Mouse (Mus musculus) C2C12 (cell line): ENCODE measurements around the gene Mdc1. TPM values are rescaled to one million over a fixed set of nuclear protein-coding genes. Genes with fewer than 3 reads are reported as not detected.

Source experiments
- microRNA-seq: library from miRNA; unstranded; fragments of <30 nt; microRNA quantifications from one replicate; pipeline ENCODE4, GENCODE M21; 2019; ENCODE audit warnings: borderline microRNAs expressed
- polyA plus RNA-seq: library from polyadenylated mRNA; unstranded; fragments of >200 nt; fragmentation: generic; extraction: Trizol; gene quantifications from one replicate; pipeline ENCODE4 v1.2.1, GENCODE M21; 2012; ENCODE audit warnings: missing spikeins

The Mdc1 gene
- polyA plus RNA-seq, 1 experiment = 16.6 TPM

Small RNA genes within 50 kb of the gene (microRNA-seq; reads per million reads assigned to microRNA genes)
- gene Gm28033 = 5.3 reads per million, percentile 53 among the genes with 10 or more reads in this experiment

Other genes starting within 250 kb of the Mdc1 start
- gene Sfta2, start 240.0 kb upstream of the Mdc1 start, polyA plus RNA-seq = not detected
- gene Gm9573, start 214.9 kb upstream of the Mdc1 start, polyA plus RNA-seq = not detected
- 0.05 TPM for gene Mucl3, start 197.8 kb upstream of the Mdc1 start, polyA plus RNA-seq
- gene Vars2, start 173.9 kb upstream of the Mdc1 start, polyA plus RNA-seq = 12.6 TPM
- 40.6 TPM for gene Gtf2h4, start 167.8 kb upstream of the Mdc1 start, polyA plus RNA-seq
- 56.6 TPM for gene Ddr1, start 136.9 kb upstream of the Mdc1 start, polyA plus RNA-seq
- 55.2 TPM for gene Ier3, start 19.8 kb upstream of the Mdc1 start, polyA plus RNA-seq
- gene Flot1, start 18.3 kb upstream of the Mdc1 start, polyA plus RNA-seq = 57.2 TPM
- gene Tubb5, start 3.2 kb upstream of the Mdc1 start, polyA plus RNA-seq = 1,881 TPM
- gene Nrm, start 19.8 kb downstream of the Mdc1 start, polyA plus RNA-seq = 25.5 TPM
- 84.2 TPM for gene Ppp1r18, start 24.1 kb downstream of the Mdc1 start, polyA plus RNA-seq
- gene Dhx16, start 38.3 kb downstream of the Mdc1 start, polyA plus RNA-seq = 42.4 TPM
- 36.0 TPM for gene 2310061I04Rik, start 55.9 kb downstream of the Mdc1 start, polyA plus RNA-seq
- 13.1 TPM for gene Atat1, start 68.6 kb downstream of the Mdc1 start, polyA plus RNA-seq
- 153 TPM for gene Mrps18b, start 74.9 kb downstream of the Mdc1 start, polyA plus RNA-seq
- gene Ppp1r10, start 74.9 kb downstream of the Mdc1 start, polyA plus RNA-seq = 33.1 TPM
- 82.6 TPM for gene Abcf1, start 128.2 kb downstream of the Mdc1 start, polyA plus RNA-seq
- gene Gnl1, start 138.3 kb downstream of the Mdc1 start, polyA plus RNA-seq = 71.7 TPM
- 13.7 TPM for gene Prr3, start 138.7 kb downstream of the Mdc1 start, polyA plus RNA-seq
- gene H2-T24, start 179.0 kb downstream of the Mdc1 start, polyA plus RNA-seq = 0.16 TPM
- 7.0 TPM for gene H2-T23, start 191.3 kb downstream of the Mdc1 start, polyA plus RNA-seq
- 21.7 TPM for gene H2-T22, start 201.2 kb downstream of the Mdc1 start, polyA plus RNA-seq
- not detected for gene Gm6034, start 201.4 kb downstream of the Mdc1 start, polyA plus RNA-seq
- gene Gm11127, start 216.9 kb downstream of the Mdc1 start, polyA plus RNA-seq = 0.18 TPM